Mouse (Mus musculus) embryonic facial prominence, embryonic 14.5 days (tissue): ENCODE data around the gene Clmn. TPM values are rescaled to one million over a fixed set of nuclear protein-coding genes. Genes with fewer than 3 reads are reported as not detected.

ENCODE experiments used
- ATAC-seq: fragments of 200-750 bp; cut with Nextera tagmentation; 2 replicates; pipeline ENCODE4 v1.8.0; 2017; ENCODE audit warnings: low read depth, moderate number of reproducible peaks, moderate TSS enrichment
- DNase-seq: peaks from one replicate; pipeline ENCODE4 v3.0.0-alpha.2; 2015; ENCODE audit warnings: low spot score
- H3K27ac ChIP-seq: fragments of 300-500 bp; sonication (generic); replicated peaks from 2 replicates; pipeline ENCODE4 v1.5.1; 2014; ENCODE audit warnings: low read depth, mild to moderate bottlenecking, low read length, moderate library complexity
- H3K27me3 ChIP-seq: fragments of 300-500 bp; sonication (generic); replicated peaks from 2 replicates; pipeline ENCODE4 v1.6.1; 2014; ENCODE audit warnings: low read length; ENCODE audit not compliant: control insufficient read depth, insufficient read depth
- H3K36me3 ChIP-seq: fragments of 300-500 bp; sonication (generic); 2 replicates; pipeline ENCODE4 v1.6.1; 2014; ENCODE audit warnings: low read length, mixed read lengths; ENCODE audit not compliant: control insufficient read depth, insufficient read depth
- H3K4me1 ChIP-seq: fragments of 300-500 bp; sonication (generic); 2 replicates; pipeline ENCODE4 v1.6.1; 2014; ENCODE audit warnings: antibody characterized with exemption, low read length; ENCODE audit not compliant: control insufficient read depth, insufficient read depth
- H3K4me2 ChIP-seq: fragments of 300-500 bp; sonication (generic); 2 replicates; pipeline ENCODE4 v1.6.1; 2014; ENCODE audit warnings: low read depth, mild to moderate bottlenecking, low read length, moderate library complexity, mixed read lengths
- H3K4me3 ChIP-seq: fragments of 300-500 bp; sonication (generic); 2 replicates; pipeline ENCODE4 v1.5.1; 2014; ENCODE audit warnings: low read depth, mild to moderate bottlenecking, low read length
- H3K9ac ChIP-seq: fragments of 300-500 bp; sonication (generic); 2 replicates; pipeline ENCODE4 v1.6.1; 2014; ENCODE audit warnings: low read depth, mild to moderate bottlenecking, low read length, moderate library complexity, mixed read lengths
- H3K9me3 ChIP-seq: fragments of 300-500 bp; sonication (generic); 2 replicates; pipeline ENCODE4 v1.6.1; 2016; ENCODE audit warnings: low read length; ENCODE audit not compliant: control insufficient read depth
- whole genome bisulfite sequencing: fragments of 180-500 bp; shearing (Covaris S2); extraction: QIAGEN DNeasy Blood & Tissue Kit; methylation state at CpG from one replicate; pipeline ENCODE4 v1.1.7; 2014; 5-methylcytosine and 5-hydroxymethylcytosine counted together
- polyA plus RNA-seq: library from polyadenylated mRNA; unstranded; fragments of >200 nt; fragmentation: Nextera tagmentation; extraction: Ambion mirVana; gene quantifications from 2 replicates; pipeline ENCODE4 v1.2.1, GENCODE M21; 2014

Clmn gene
- polyA plus RNA-seq, 1 experiment from 2014 or later = 3.2 TPM

GRCm38 (mm10) chr12:104812711-104813110, 52.2 kb downstream of the Clmn start:
- no peaks in the 10 kb centered on the region for H3K27me3 ChIP-seq
- DNase-seq (no peak), ATAC-seq (no peak)
- H3K27ac ChIP-seq = no peak overlapping the region
- H3K4me1 ChIP-seq = peaks cover 20% of the 10 kb centered on the region
- no peak overlapping the region for H3K4me3 ChIP-seq
- H3K4me2 ChIP-seq = no peak overlapping the region
- H3K9me3 ChIP-seq = no peaks in the 10 kb centered on the region
- no peaks in the 10 kb centered on the region for H3K36me3 ChIP-seq
- H3K9ac ChIP-seq = no peak overlapping the region
- WGBS = 83% methylated on average over 4 of the region's 4 CpGs

GRCm38 (mm10) chr12:104810923-104811443, 53.9 kb downstream of the Clmn start:
- no peak for ATAC-seq
- 61% methylated on average over 7 of the region's 7 CpGs for WGBS
- Histone ChIP-seq H3K9me3 (no peaks in the 10 kb centered on the region), H3K9ac (no peak overlapping the region), H3K4me3 (no peak overlapping the region), H3K27me3 (no peaks in the 10 kb centered on the region), H3K27ac (no peak overlapping the region), H3K4me1 (peaks cover 19% of the 10 kb centered on the region), H3K36me3 (no peaks in the 10 kb centered on the region), H3K4me2 (no peak overlapping the region)
- no peak for DNase-seq

DNA sequence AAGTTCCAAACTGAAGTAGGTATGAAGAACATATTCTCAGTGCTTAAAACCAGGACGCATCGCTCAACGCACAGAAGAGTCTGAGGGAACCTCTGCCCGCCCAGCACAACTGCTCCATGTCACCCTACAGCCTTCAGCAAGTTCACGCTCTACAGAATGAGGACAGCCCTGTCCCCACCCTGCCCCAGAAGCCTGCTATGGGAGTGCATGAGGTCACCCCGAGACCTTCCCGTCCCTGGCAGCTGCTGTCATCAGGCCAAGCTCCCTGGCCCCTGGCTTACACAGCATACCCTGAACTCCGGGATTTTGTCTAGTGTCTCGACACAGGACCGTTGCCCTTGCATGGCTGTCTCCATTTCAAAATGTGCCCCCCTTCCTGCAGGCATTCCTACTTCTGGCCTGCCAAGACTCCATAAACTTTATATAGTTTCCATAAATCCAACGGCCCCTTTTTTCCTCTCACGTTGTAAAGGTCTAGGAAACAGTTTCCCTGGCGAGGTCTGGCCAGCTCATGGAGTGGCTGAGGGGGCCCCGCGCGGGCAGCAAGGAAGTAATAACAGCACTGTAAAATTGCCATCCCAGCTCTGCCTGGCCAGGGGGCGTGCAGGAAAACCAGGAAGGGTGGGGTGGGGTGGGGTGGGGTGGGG, 56.3 kb downstream of the Clmn start:
- no peak overlapping the region for H3K4me2 ChIP-seq
- no peak overlapping the region for H3K4me3 ChIP-seq
- no peak for DNase-seq
- H3K9me3 ChIP-seq = no peaks in the 10 kb centered on the region
- H3K36me3 ChIP-seq = no peaks in the 10 kb centered on the region
- peaks cover 16% of the 10 kb centered on the region for H3K4me1 ChIP-seq
- WGBS = 74% methylated on average over 16 of the region's 17 CpGs
- no peak for ATAC-seq
- H3K27me3 ChIP-seq = no peaks in the 10 kb centered on the region
- no peak overlapping the region for H3K9ac ChIP-seq
- H3K27ac ChIP-seq = peak overlapping the region; percentile 25; the same call in 1 of the 2 replicates

DNA sequence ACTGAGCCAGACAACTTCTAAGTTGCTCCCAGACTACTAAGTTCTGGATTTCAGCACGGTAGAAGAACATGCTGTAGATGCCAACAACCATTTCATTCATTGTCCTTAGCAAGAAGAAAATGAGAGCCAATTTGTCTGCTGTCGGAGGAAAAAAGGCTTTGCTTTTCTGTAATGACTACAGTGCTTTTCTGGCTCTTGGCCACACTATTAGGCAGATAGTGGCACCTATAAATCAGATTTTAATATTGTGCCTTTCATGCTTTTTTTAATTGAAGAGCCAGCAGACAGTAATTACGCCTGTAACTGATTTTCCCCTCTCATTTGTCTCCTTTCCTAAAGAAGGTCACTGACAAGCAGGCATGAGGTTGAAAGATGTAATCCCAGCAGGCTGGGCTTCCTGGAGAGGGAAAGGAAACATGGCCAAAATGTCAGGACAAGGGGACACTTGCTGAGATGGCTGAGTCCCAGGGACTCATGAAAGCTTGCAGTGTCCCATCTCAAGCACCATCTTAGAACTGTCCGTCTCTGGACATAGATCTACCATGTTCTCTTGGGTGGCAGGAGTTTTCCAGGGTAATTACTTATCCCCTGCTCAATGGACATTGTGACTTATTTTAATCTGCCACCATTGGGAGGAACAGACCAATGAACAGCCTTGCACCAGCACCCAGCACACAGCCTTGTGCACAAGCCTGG, 58.0 kb downstream of the Clmn start:
- H3K4me1 ChIP-seq = peaks cover 26% of the 10 kb centered on the region
- no peak for ATAC-seq

GRCm38 (mm10) chr12:104801494-104802260, 63.2 kb downstream of the Clmn start:
- Histone ChIP-seq H3K27ac (peak overlapping the region; percentile 34), H3K9me3 (peaks cover 17% of the 10 kb centered on the region; the same call in 1 of the 2 replicates), H3K9ac (no peak overlapping the region), H3K4me3 (no peak overlapping the region), H3K36me3 (peaks cover 21% of the 10 kb centered on the region), H3K4me1 (peaks cover 18% of the 10 kb centered on the region), H3K27me3 (no peaks in the 10 kb centered on the region), H3K4me2 (peak overlapping the region; percentile 25)
- DNase-seq (peak; percentile 68), ATAC-seq (peak; percentile 21; the same call in 1 of the 2 replicates)
- WGBS = 25% methylated on average over 9 of the region's 9 CpGs

More for the DNA sequence above, 58.0 kb downstream of the Clmn start:
- Histone ChIP-seq H3K9me3 (no peaks in the 10 kb centered on the region), H3K4me2 (no peak overlapping the region), H3K27ac (no peak overlapping the region), H3K4me3 (no peak overlapping the region), H3K27me3 (no peaks in the 10 kb centered on the region), H3K9ac (no peak overlapping the region), H3K36me3 (no peaks in the 10 kb centered on the region)
- DNase-seq = no peak
- WGBS = 75% methylated on average over 4 of the region's 4 CpGs

- Histone ChIP-seq H3K27ac (no peak overlapping the region), H3K4me2 (no peak overlapping the region), H3K4me1 (peaks cover 18% of the 10 kb centered on the region), H3K9ac (no peak overlapping the region), H3K36me3 (peaks cover 25% of the 10 kb centered on the region), H3K27me3 (no peaks in the 10 kb centered on the region), H3K4me3 (no peak overlapping the region), H3K9me3 (peaks cover 17% of the 10 kb centered on the region; the same call in 1 of the 2 replicates)
- DNase-seq = no peak
- WGBS = 92% methylated on average over 3 of the region's 3 CpGs
- no peak for ATAC-seq
Measured at GRCm38 (mm10) chr12:104799365-104799764, 65.5 kb downstream of the Clmn start.

DNA sequence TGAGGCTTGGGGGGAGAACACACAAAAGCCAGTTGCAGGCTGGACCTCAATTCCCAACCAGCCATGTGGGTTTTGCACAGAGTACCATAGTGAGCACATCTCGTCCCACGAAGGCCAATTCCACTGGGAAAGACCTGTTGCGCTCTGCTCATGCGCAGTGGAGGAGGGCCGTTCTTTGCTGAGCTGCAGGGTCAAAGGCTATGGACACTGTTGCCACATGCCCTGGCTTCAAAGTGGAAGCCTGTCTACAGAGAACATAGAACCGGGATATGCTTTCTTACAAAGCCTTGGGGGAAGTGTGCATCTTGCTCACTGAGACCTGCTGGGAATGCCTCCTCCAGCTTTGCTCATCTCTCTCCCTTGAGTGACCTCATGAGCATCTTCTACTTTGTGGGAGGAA, 67.0 kb downstream of the Clmn start:
- DNase-seq = no peak
- no peak overlapping the region for H3K27ac ChIP-seq
- no peak for ATAC-seq
- no peak overlapping the region for H3K9ac ChIP-seq
- WGBS = 96% methylated on average over 6 of the region's 6 CpGs
- H3K4me2 ChIP-seq = no peak overlapping the region
- peaks cover 17% of the 10 kb centered on the region; the same call in 1 of the 2 replicates for H3K9me3 ChIP-seq
- H3K4me3 ChIP-seq = no peak overlapping the region
- no peaks in the 10 kb centered on the region for H3K27me3 ChIP-seq
- H3K4me1 ChIP-seq = peaks cover 25% of the 10 kb centered on the region
- peaks cover 25% of the 10 kb centered on the region for H3K36me3 ChIP-seq

DNA sequence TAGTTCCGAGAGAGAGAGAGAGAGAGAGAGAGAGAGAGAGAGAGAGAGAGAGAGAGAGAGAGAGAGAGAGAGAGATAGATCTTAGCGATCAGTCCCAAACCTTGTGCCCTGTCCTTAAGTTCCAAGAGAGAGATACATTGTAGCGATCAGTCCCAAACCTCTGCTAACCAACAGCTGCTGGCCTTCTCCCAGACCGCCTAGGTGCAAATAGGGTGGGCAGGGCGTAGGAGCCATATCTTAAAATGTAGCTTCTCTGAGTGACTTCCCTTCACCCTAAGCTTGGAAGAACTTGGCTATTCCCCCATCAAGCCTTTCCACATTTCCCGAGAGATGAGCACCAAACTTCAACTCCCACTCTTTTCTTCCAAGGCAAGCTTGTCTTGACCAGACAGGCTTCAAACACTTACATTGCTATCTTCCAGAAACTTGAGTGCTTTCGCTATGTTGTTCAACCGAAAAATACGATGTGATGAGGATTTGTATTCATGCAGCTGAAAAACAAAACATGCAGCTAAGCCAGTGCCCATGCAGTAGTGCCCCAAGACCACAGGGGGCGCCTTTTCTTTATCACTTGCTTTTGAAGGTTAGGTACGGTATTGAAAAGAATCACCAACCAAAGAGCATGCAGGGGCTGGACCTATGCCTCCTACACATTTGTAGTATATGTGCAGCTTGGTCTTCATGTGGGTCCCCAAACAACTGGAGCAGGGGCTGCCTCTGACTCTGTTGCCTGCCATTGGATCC, 68.1 kb downstream of the Clmn start:
- H3K9ac ChIP-seq = no peak overlapping the region
- 90% methylated on average over 11 of the region's 11 CpGs for WGBS
- peaks cover 27% of the 10 kb centered on the region for H3K36me3 ChIP-seq
- no peak for DNase-seq
- H3K27me3 ChIP-seq = no peaks in the 10 kb centered on the region
- no peak overlapping the region for H3K27ac ChIP-seq
- H3K4me3 ChIP-seq = no peak overlapping the region
- ATAC-seq = no peak
- H3K9me3 ChIP-seq = peaks cover 17% of the 10 kb centered on the region; the same call in 1 of the 2 replicates
- no peak overlapping the region for H3K4me2 ChIP-seq
- H3K4me1 ChIP-seq = peaks cover 14% of the 10 kb centered on the region
